Mouse (Mus musculus): ENCODE measurements around the gene Mrpl20. TPM values are rescaled to one million over a fixed set of nuclear protein-coding genes. Genes with fewer than 3 reads are reported as not detected.

The Mrpl20 gene
- polyA plus RNA-seq, 1 experiment from 2014 or later = 141 TPM

DNA sequence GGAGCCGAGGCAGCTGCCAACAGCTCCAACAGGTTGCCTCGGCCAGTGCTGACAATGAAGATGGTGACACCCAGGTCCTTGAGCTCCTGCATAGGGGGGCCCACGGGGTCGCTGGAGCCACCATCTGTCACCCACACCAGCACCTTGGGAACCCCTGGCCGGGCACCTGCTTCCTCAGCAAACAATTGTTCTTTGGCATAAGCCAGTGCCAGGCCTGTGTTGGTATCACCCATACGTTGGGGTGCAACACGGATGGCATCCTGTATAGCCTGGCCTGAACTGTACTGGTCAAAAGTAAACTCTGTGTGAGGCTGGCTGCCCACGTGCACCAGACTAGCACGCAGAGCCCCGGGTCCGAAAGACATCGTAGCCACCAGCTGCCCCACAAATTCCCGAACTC is 29.9 kb upstream of the Mrpl20 start:
- WGBS (ENCODE audit: insufficient replicate concordance) = 72% methylated on average over 13 of the region's 13 CpGs
- Histone ChIP-seq H3K4me3 (replicated peaks) (no peak overlapping the region), H3K4me1 (replicated peaks) (peaks cover 39% of the 10 kb centered on the region)

DNA sequence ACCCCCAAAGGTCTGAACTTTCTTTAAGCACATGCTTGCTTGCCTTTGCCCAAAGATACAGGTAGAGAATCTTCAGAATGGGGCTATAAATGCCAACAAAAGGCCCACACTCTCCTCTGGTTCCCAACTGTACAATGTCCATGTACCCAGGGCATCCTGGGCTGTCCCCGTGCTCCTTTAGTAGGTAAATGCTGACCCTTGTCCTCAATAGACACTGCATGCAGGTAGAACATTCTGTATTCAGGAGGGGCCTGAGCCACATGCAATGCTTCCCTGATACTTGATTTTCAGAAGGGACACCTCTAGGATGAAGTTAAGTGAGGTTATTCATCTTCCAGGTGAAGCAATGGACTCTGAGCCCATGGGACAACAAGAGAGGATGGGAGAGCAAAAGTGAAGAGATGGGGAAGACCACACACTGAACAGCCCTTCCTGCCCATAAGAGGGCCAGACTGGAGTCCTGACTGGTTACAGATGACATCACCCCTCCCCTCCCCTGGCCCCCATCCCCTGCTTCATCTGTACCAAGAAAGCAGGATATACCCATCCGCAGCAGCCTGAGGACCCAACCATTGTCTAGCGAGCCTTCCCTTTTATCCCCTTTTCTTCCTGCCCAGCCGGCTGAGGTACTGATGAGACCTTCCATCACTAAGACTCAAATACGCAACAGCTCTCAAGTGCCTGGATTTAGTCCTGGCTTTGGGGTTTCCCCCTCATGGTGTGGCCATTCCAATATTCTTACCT is 29.2 kb upstream of the Mrpl20 start:
- no peaks in the 10 kb centered on the region for H3K36me3 ChIP-seq (replicated peaks)
- no peak overlapping the region for H3K27ac ChIP-seq (replicated peaks)
- peak overlapping the region; percentile 70; the same call in 1 of the 2 replicates for H3K4me2 ChIP-seq
- H3K9ac ChIP-seq = no peak overlapping the region
- no peak for ATAC-seq (ENCODE audit: insufficient read depth)
- WGBS (ENCODE audit: insufficient replicate concordance) = 36% methylated on average over 5 of the region's 5 CpGs
- H3K4me3 ChIP-seq (replicated peaks) = no peak overlapping the region
- peaks cover 39% of the 10 kb centered on the region for H3K4me1 ChIP-seq (replicated peaks)
- H3K9me3 ChIP-seq (replicated peaks) = no peaks in the 10 kb centered on the region
- peaks cover 70% of the 10 kb centered on the region for H3K27me3 ChIP-seq

More for the DNA sequence above, 29.9 kb upstream of the Mrpl20 start:
- Histone ChIP-seq H3K9ac (no peak overlapping the region), H3K4me2 (no peak overlapping the region), H3K27me3 (peaks cover 68% of the 10 kb centered on the region), H3K36me3 (replicated peaks) (no peaks in the 10 kb centered on the region), H3K9me3 (replicated peaks) (no peaks in the 10 kb centered on the region), H3K27ac (replicated peaks) (no peak overlapping the region)
- no peak for ATAC-seq (ENCODE audit: insufficient read depth)

DNA sequence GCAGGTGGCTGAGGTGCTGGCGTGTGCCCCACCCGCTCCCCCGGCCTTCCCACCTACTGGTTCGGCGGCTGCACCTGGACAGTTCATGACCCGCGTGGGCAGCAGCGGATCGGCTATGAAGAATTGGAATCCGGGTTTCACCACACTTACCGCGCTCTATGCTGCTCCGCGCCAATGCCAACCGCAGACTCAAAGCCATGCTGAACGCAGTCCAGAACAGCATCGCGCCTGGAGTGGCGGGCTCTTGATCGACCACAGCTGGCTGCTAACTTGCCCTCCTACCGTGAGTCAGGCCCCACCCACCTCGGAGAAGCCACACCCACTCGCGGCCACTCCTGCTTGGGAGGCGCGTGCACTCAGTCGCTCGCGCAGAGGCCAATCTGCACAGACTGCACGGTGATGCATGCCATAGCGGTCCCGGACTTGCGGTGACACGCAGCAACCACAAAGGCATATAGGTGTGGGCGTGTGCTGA is 28.4 kb upstream of the Mrpl20 start, which contains the start of gene Vwa1:
Vwa1 (minus strand) TSS at position 419 of the 475 bp plus-strand sequence.
- H3K9ac ChIP-seq = 0 out of 2 replicates have a peak within 1 kb of the TSS, but pooled peaks have one; percentile 15
- no peaks in the 10 kb centered on the region for H3K36me3 ChIP-seq (replicated peaks)
- 2% methylated on average over 35 of the region's 35 CpGs for WGBS (ENCODE audit: insufficient replicate concordance)
- peak within 1 kb of the TSS; percentile 70 for H3K4me2 ChIP-seq
- peak within 1 kb of the TSS; percentile 37 for H3K4me3 ChIP-seq (replicated peaks)
- peak; percentile 53 for ATAC-seq (ENCODE audit: insufficient read depth)
- H3K4me1 ChIP-seq (replicated peaks) = peaks cover 38% of the 10 kb centered on the region
- H3K27me3 ChIP-seq = peaks cover 70% of the 10 kb centered on the region
- no peak within 1 kb of the TSS for H3K27ac ChIP-seq (replicated peaks)
- H3K9me3 ChIP-seq (replicated peaks) = no peaks in the 10 kb centered on the region

DNA sequence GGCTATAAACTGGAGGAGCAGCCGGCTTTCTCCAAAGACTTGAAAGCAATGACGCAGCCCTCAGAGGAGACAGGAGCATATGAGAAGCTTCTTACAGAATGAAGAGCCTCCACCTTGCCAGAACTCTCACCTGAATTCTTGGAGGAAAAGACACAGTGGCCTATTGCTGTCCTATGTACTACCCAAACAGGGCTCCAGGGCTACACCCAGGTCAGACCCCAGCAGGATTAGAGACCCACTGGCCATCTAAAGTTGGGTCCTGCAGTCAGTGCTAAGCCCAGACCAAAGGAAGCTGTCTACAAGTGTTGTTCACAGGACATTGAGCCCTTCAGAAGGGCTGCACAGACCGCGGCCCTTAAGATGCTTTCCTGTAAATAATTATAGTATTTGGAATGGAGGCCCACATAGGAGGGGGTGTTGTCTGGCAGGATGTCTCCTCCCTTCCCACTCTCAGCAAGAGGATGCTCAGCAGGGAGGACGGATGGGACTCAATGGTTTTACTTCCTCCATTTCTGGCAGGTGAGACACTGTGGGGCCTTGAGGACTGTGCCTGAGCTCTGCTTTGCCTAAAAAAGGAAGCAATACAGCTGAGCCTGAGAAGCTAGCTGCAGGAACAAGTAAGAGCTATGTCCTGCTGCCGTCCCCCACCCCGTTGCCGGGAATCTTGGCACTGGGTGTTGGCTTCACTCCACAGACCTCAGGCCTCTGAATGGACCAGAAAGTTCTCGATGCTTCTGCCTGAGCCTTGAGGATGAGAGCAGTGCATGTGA is 27.5 kb upstream of the Mrpl20 start:
- Histone ChIP-seq H3K4me3 (replicated peaks) (peak overlapping the region; percentile 37), H3K4me1 (replicated peaks) (peaks cover 30% of the 10 kb centered on the region), H3K36me3 (replicated peaks) (no peaks in the 10 kb centered on the region), H3K9me3 (replicated peaks) (no peaks in the 10 kb centered on the region), H3K4me2 (peak overlapping the region; percentile 70; the same call in 1 of the 2 replicates), H3K27ac (replicated peaks) (no peak overlapping the region), H3K27me3 (peaks cover 76% of the 10 kb centered on the region), H3K9ac (no peak overlapping the region)
- no peak for ATAC-seq (ENCODE audit: insufficient read depth)
- 38% methylated on average over 9 of the region's 9 CpGs for WGBS (ENCODE audit: insufficient replicate concordance)

DNA sequence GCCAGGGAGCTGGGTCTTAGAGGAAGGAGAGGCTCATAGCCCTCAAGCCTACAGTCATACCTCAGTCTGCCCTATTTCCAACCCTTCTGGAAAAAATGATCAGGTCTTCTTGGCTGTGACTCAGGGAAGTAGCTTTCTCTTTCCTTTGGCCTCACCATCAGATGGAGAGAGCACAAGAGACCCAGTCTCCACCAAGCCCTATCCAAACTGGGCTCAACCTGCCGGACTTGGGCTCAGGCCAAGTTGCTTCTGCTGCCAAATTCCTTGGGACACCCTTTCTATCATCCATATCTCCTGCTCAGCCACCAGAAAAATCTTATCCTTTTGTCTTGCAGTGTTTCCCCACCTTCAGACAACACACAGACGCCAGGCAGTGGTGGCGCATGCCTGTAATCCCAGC is 26.8 kb upstream of the Mrpl20 start:
- no peak overlapping the region for H3K9ac ChIP-seq

DNA sequence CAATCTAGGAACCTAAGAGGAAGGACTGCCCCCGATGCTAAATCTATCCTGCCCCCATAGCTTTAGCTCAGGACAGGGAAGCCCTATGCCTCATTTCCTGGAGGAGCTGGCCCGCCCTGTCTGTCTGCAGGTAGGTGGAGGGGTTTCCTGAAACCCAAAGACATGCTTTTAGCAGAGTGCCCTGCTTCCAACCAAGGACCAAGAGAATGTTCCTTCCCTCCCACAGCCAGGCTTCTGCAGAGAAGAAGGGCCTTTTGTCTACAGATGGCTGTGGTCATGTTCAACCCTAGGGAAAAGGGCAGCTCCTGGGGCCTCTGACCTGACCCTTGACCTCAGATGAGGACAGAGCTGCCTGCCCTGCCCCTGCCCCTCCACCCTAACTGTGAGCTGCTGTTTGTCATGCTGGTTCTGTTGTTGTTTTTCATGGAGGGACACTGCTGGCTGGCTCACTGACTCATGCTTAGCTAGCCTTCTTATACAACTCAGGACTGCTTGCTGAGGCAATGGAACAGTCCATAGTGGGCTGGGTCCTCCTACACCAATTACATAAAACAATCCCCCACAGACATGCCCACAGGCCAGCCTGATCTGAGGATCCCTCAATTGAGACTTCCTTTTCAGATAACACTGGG is 25.9 kb upstream of the Mrpl20 start:
- ATAC-seq (ENCODE audit: insufficient read depth) = no peak; the same call in 1 of the 2 replicates
- Histone ChIP-seq H3K27me3 (peaks cover 76% of the 10 kb centered on the region), H3K27ac (replicated peaks) (no peak overlapping the region), H3K4me1 (replicated peaks) (peaks cover 24% of the 10 kb centered on the region), H3K9me3 (replicated peaks) (no peaks in the 10 kb centered on the region), H3K9ac (no peak overlapping the region), H3K4me2 (no peak overlapping the region), H3K4me3 (replicated peaks) (no peak overlapping the region), H3K36me3 (replicated peaks) (no peaks in the 10 kb centered on the region)
- WGBS (ENCODE audit: insufficient replicate concordance) = 18% methylated on average over 2 of the region's 2 CpGs

More for the DNA sequence above, 26.8 kb upstream of the Mrpl20 start:
- no peaks in the 10 kb centered on the region for H3K36me3 ChIP-seq (replicated peaks)
- WGBS (ENCODE audit: insufficient replicate concordance) = 71% methylated on average over 3 of the region's 3 CpGs
- peaks cover 75% of the 10 kb centered on the region for H3K27me3 ChIP-seq
- H3K4me2 ChIP-seq = no peak overlapping the region
- H3K4me3 ChIP-seq (replicated peaks) = no peak overlapping the region
- H3K27ac ChIP-seq (replicated peaks) = no peak overlapping the region
- peaks cover 24% of the 10 kb centered on the region for H3K4me1 ChIP-seq (replicated peaks)
- ATAC-seq (ENCODE audit: insufficient read depth) = no peak
- no peaks in the 10 kb centered on the region for H3K9me3 ChIP-seq (replicated peaks)

DNA sequence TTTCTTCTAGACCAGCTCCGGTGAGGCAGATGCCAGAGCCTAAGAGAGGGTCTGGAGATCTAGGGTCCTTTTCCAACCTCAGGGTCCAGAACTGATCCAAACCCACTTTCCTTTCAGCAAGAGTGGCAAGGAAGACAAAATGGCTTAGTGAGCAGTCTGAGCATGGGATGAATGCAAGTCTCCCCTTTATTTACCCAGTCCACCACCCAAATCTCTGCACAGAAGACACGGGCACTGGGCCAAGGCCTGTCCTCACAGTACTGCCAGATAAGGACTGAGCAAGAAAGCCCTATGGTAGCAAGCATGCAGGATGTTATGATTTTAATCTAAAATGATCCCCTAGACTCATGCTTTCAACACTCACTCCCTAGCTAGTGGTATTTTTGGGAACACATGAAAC is 24.9 kb upstream of the Mrpl20 start:
- no peak overlapping the region for H3K4me2 ChIP-seq
- no peak overlapping the region for H3K27ac ChIP-seq (replicated peaks)
- H3K9me3 ChIP-seq (replicated peaks) = no peaks in the 10 kb centered on the region
- WGBS (ENCODE audit: insufficient replicate concordance) = 41% methylated on average over 2 of the region's 2 CpGs
- ATAC-seq (ENCODE audit: insufficient read depth) = no peak
- no peak overlapping the region for H3K9ac ChIP-seq
- peaks cover 76% of the 10 kb centered on the region for H3K27me3 ChIP-seq
- H3K36me3 ChIP-seq (replicated peaks) = no peaks in the 10 kb centered on the region
- peaks cover 24% of the 10 kb centered on the region for H3K4me1 ChIP-seq (replicated peaks)
- no peak overlapping the region for H3K4me3 ChIP-seq (replicated peaks)

DNA sequence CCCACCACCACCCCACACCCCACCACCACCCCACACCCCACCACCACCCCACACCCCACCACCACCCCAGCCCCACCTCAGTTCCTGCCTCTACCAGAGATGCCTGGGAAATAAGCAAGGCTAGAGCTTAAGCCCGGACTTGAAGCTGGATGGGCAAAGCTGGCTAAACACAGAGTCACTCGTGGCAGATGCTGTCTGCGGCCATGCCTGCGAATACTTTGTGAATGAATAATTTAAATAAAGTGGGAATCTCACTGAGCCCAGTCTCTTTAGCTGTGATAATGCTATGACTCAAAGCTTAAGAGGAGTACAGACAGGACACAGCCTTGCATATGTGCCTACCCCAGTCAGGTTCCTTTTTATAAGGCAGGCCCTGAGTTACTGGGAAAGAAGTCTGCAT is 23.2 kb upstream of the Mrpl20 start:
- Histone ChIP-seq H3K27ac (replicated peaks) (no peak overlapping the region), H3K4me2 (no peak overlapping the region), H3K9ac (no peak overlapping the region), H3K36me3 (replicated peaks) (no peaks in the 10 kb centered on the region), H3K4me3 (replicated peaks) (no peak overlapping the region), H3K27me3 (peaks cover 74% of the 10 kb centered on the region), H3K9me3 (replicated peaks) (no peaks in the 10 kb centered on the region), H3K4me1 (replicated peaks) (peaks cover 28% of the 10 kb centered on the region)
- ATAC-seq (ENCODE audit: insufficient read depth) = no peak
- 61% methylated on average over 4 of the region's 4 CpGs for WGBS (ENCODE audit: insufficient replicate concordance)

DNA sequence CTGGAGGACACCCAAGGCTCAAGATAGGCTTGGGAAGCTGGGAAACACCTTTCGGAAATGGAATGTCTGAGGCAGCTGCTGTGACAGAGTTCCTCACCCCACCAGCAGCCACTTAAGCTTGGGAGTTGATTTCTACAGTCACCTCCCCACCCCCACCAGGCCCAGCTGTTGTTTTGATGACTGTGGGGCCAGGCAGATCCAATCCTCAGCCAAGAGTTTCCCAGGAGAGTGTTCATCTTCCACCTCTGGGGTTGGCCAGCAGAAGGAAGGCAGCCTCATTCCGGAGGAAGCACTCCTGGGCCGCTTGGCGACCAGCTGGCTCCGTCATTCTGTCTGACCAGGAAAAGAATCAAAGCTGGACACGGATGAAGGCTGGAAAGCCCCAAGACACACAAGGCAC is 21.8 kb upstream of the Mrpl20 start:
- no peaks in the 10 kb centered on the region for H3K9me3 ChIP-seq (replicated peaks)
- no peaks in the 10 kb centered on the region for H3K36me3 ChIP-seq (replicated peaks)
- H3K27ac ChIP-seq (replicated peaks) = no peak overlapping the region
- ATAC-seq (ENCODE audit: insufficient read depth) = no peak
- H3K9ac ChIP-seq = no peak overlapping the region
- peaks cover 66% of the 10 kb centered on the region for H3K27me3 ChIP-seq
- 37% methylated on average over 6 of the region's 6 CpGs for WGBS (ENCODE audit: insufficient replicate concordance)
- H3K4me1 ChIP-seq (replicated peaks) = peaks cover 30% of the 10 kb centered on the region
- no peak overlapping the region for H3K4me3 ChIP-seq (replicated peaks)
- H3K4me2 ChIP-seq = no peak overlapping the region

DNA sequence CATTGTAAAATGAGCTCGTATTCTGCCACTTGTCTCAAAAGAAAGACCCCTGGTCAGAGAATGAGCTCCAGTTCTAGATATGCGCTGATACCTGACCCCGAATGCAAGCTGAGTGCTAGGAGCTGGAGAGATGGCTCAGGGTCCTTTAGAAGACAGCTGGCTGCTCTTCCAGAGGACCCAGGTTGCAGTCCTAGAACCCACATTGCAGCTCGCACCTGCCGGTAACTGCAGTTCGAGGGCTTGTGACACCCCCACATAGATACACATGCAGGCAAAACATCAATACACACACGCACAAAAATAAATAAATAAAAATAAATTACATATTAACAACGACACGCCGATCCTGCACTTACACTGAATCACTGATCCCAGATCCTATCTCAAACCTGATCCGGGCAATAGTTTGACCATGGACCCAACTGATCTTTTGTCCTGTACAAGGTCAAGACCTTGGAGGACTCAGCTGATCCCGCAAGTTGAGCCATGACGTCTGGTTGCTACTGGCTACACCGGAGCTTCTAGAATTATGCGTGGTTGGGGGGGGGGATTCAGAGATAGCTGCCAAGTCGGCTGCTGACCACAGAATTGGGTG is 19.1 kb upstream of the Mrpl20 start:
- Histone ChIP-seq H3K9me3 (replicated peaks) (no peaks in the 10 kb centered on the region), H3K9ac (peak overlapping the region; percentile 65; the same call in 1 of the 2 replicates), H3K4me3 (replicated peaks) (peak overlapping the region; percentile 63), H3K27me3 (peaks cover 49% of the 10 kb centered on the region), H3K4me1 (replicated peaks) (peaks cover 28% of the 10 kb centered on the region), H3K27ac (replicated peaks) (peak overlapping the region; percentile 64), H3K4me2 (peak overlapping the region; percentile 90), H3K36me3 (replicated peaks) (no peaks in the 10 kb centered on the region)
- peak; percentile 3; the same call in 1 of the 2 replicates for ATAC-seq (ENCODE audit: insufficient read depth)
- 36% methylated on average over 16 of the region's 16 CpGs for WGBS (ENCODE audit: insufficient replicate concordance)
